Mouse (Mus musculus): ENCODE results near the gene Mlf2. TPM values are rescaled to one million over a fixed set of nuclear protein-coding genes. Genes with fewer than 3 reads are reported as not detected.

The Mlf2 gene
- total RNA-seq, 1 experiment from 2014 or later: 276 TPM

GRCm38 (mm10) chr6:124933127-124933526 is 1.9 kb downstream of the Mlf2 start:
- DNase-seq: no peak

- no peak for DNase-seq
These were observed 3.5 kb downstream of the Mlf2 start for GRCm38 (mm10) chr6:124934670-124935069.

- no peak for DNase-seq
These were observed 5.5 kb downstream of the Mlf2 start for GRCm38 (mm10) chr6:124936681-124937080.

- DNase-seq: no peak
These were observed 6.3 kb downstream of the Mlf2 start for GRCm38 (mm10) chr6:124937493-124937892.

GRCm38 (mm10) chr6:124938554-124938953 is 7.4 kb downstream of the Mlf2 start:
- no peak for DNase-seq

- no peak for DNase-seq
These were observed 10.5 kb downstream of the Mlf2 start for GRCm38 (mm10) chr6:124941679-124942078.

- DNase-seq: no peak
These were observed 12.3 kb downstream of the Mlf2 start for GRCm38 (mm10) chr6:124943526-124943925.

- DNase-seq: no peak
These were observed 23.0 kb downstream of the Mlf2 start for GRCm38 (mm10) chr6:124953991-124954715.

GRCm38 (mm10) chr6:124955212-124955611 is 24.0 kb downstream of the Mlf2 start:
- no peak for DNase-seq

- no peak for DNase-seq
These were observed 26.9 kb downstream of the Mlf2 start for GRCm38 (mm10) chr6:124958127-124958526.

- no peak for DNase-seq
These were observed 28.8 kb downstream of the Mlf2 start for GRCm38 (mm10) chr6:124959960-124960359.

- DNase-seq: peak; percentile 75
These were observed 29.8 kb downstream of the Mlf2 start for GRCm38 (mm10) chr6:124961021-124961420.

- DNase-seq: no peak
These were observed 33.5 kb downstream of the Mlf2 start for GRCm38 (mm10) chr6:124964638-124965037.

GRCm38 (mm10) chr6:124965088-124965719 is 34.0 kb downstream of the Mlf2 start, which contains the start of gene Cops7a:
Cops7a (minus strand) TSS chr6:124965538.
- peak; percentile 99 for DNase-seq

- no peak for DNase-seq
These were observed 34.6 kb downstream of the Mlf2 start for GRCm38 (mm10) chr6:124965747-124966146.

GRCm38 (mm10) chr6:124966466-124967118 is 35.4 kb downstream of the Mlf2 start:
- peak; percentile 45 for DNase-seq

GRCm38 (mm10) chr6:124967766-124968165 is 36.6 kb downstream of the Mlf2 start:
- peak; percentile 67 for DNase-seq

Other genes starting within 250 kb of the Mlf2 start
- 79.7 and 87.9 TPM in 2 replicates for gene Emg1, start 219.2 kb upstream of the Mlf2 start, total RNA-seq (2021)
- 392 and 412 TPM in 2 replicates for gene Phb2, start 219.1 kb upstream of the Mlf2 start, total RNA-seq (2021)
- gene Ptpn6, start 192.7 kb upstream of the Mlf2 start, total RNA-seq (2021): 7.3 and 23.1 TPM in 2 replicates
- 338 and 346 TPM in 2 replicates for gene Grcc10, start 190.0 kb upstream of the Mlf2 start, total RNA-seq (2021)
- not detected in 2 replicates for gene Gm45234, start 175.4 kb upstream of the Mlf2 start, total RNA-seq (2021)
- 70.3 and 84.6 TPM in 2 replicates for gene Atn1, start 174.9 kb upstream of the Mlf2 start, total RNA-seq (2021)
- 13.0 and 18.9 TPM in 2 replicates for gene Eno2, start 161.7 kb upstream of the Mlf2 start, total RNA-seq (2021)
- not detected in 2 replicates for gene Lrrc23, start 151.7 kb upstream of the Mlf2 start, total RNA-seq (2021)
- 13.0 and 14.6 TPM in 2 replicates for gene Spsb2, start 122.7 kb upstream of the Mlf2 start, total RNA-seq (2021)
- 425 and 436 TPM in 2 replicates for gene Tpi1, start 117.1 kb upstream of the Mlf2 start, total RNA-seq (2021)
- gene Usp5, start 101.9 kb upstream of the Mlf2 start, total RNA-seq (2021): 83.2 and 103 TPM in 2 replicates
- gene Cdca3, start 101.8 kb upstream of the Mlf2 start, total RNA-seq (2021): 22.2 and 26.1 TPM in 2 replicates
- gene Gnb3, start 91.1 kb upstream of the Mlf2 start, total RNA-seq (2021): 9.4 and 9.5 TPM in 2 replicates
- gene P3h3, start 73.6 kb upstream of the Mlf2 start, total RNA-seq (2021): 21.4 and 26.1 TPM in 2 replicates
- gene Gpr162, start 67.4 kb upstream of the Mlf2 start, total RNA-seq (2021): 1.6 and 2.3 TPM in 2 replicates
- gene Cd4, start 43.2 kb upstream of the Mlf2 start, total RNA-seq (2021): 1.4 and 13.0 TPM in 2 replicates
- 1.5 and 2.5 TPM in 2 replicates for gene Lag3, start 19.7 kb upstream of the Mlf2 start, total RNA-seq (2021)
- 917 and 925 TPM in 2 replicates for gene Ptms, start 11.3 kb upstream of the Mlf2 start, total RNA-seq (2021)
- gene Cops7a, start 34.2 kb downstream of the Mlf2 start, total RNA-seq (2021): 117 and 122 TPM in 2 replicates
- 4.8 and 5.4 TPM in 2 replicates for gene Pianp, start 65.3 kb downstream of the Mlf2 start, total RNA-seq (2021)
- gene Zfp384, start 77.8 kb downstream of the Mlf2 start, total RNA-seq (2021): 47.2 and 50.4 TPM in 2 replicates
- gene Ing4, start 108.4 kb downstream of the Mlf2 start, total RNA-seq (2021): 64.9 and 71.8 TPM in 2 replicates
- 7.5 and 8.2 TPM in 2 replicates for gene Acrbp, start 118.3 kb downstream of the Mlf2 start, total RNA-seq (2021)
- 0.44 and 2.1 TPM in 2 replicates for gene Lpar5, start 136.5 kb downstream of the Mlf2 start, total RNA-seq (2021)
- gene Chd4, start 164.6 kb downstream of the Mlf2 start, total RNA-seq (2021): 189 and 192 TPM in 2 replicates
- gene Nop2, start 200.5 kb downstream of the Mlf2 start, total RNA-seq (2021): 47.0 and 53.7 TPM in 2 replicates
- 18.6 and 25.0 TPM in 2 replicates for gene Iffo1, start 213.9 kb downstream of the Mlf2 start, total RNA-seq (2021)
- 1,705 and 1,924 TPM in 2 replicates for gene Gapdh, start 235.1 kb downstream of the Mlf2 start, total RNA-seq (2021)

Measured in adrenal gland, postnatal 14 days (tissue).